In the genomic region with DNA sequence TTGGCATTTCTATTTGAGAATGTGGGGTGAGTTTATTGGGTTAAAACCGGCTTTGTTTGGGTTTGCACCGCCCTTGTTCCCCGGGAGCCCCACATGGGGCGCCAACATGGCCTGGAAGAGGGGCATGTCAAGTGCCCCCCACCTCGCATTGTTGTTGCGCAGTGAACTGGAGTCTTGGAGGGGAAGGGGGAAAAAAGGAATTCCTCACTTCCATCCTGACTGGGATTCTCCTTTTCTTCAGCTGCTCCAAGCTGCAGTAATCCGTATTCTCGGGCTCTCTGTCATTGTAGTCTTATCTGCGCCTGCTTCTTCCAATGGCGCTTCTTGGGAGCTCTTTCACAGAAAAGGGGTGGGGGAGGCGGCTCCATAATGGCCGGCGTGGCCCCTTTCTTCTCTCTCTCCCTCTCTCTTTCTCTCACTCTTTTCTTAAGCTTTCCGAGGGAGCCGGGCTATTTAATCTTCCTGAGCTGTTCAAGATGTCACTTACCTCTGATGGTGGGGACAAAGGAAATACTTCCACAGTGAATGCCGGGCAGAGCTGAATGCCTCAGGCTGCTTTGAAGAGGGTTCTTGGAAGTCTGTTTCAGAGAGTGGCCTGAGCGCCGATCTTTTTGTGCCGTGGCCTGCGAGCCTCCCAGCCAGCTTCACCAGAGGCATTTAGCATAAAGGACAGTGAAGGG, we compare ENCODE assay signal across 14 mouse cellular contexts.
DNase-seq lines count a peak whose midpoint lies in the region; ATAC-seq and TF ChIP-seq lines count a peak whose summit lies in the region.
"Had no signal": no experiment of that assay in that cellular context is flagged by ENCODE, and none has a peak within 500 bp of the region (broad histone marks: within the 10 kb centered on the region; RNA-seq: fewer than 3 reads in every experiment).

No protein-coding gene starts in this region.

- TF ChIP-seq CTCF in left cerebral cortex, adult 2 months (IDR thresholded peaks at IDR 0.05), result no peak

- DNase-seq in embryo, embryonic 10 days (ENCODE audit: low spot score), result peak; percentile 77
- DNase-seq in neural tube, embryonic 11.5 days (ENCODE audit: low spot score), result peak; percentile 74
- no peak for DNase-seq in cerebellum, postnatal 36 days
- no peak for DNase-seq in left cerebral cortex, adult 2 months (ENCODE audit: extremely low spot score in 1 of 2, low spot score in 2 of 2)
- no peak for DNase-seq in gastrocnemius, postnatal 36 days
- DNase-seq: adrenal gland, postnatal 36 days; cerebellum, adult 11-12 months; kidney, postnatal 10 days; layer of hippocampus, postnatal 36 days had no signal

- ATAC-seq in forebrain, embryonic 12.5 days (ENCODE audit: low FRiP score), result peak; percentile 75
- ATAC-seq in hindbrain, embryonic 16.5 days, result peak; percentile 61
- peak; percentile 62 for ATAC-seq in neural tube, embryonic 11.5 days (ENCODE audit: insufficient read depth, low FRiP score, low TSS enrichment)
- ATAC-seq in monocyte, adult 5-6 weeks (replicated peaks; ENCODE audit: insufficient number of reproducible peaks, low FRiP score, low TSS enrichment, poor library complexity, severe bottlenecking), result no peak

- H3K27me3 ChIP-seq in forebrain, embryonic 12.5 days, result peaks cover 20% of the 10 kb centered on the region; the same call in 1 of the 2 replicates
- H3K27me3 ChIP-seq in hindbrain, embryonic 16.5 days (replicated peaks; ENCODE audit: control insufficient read depth, insufficient read depth, low read length), result no peaks in the 10 kb centered on the region
- H3K27me3 ChIP-seq in neural tube, embryonic 11.5 days (ENCODE audit: control insufficient read depth, insufficient read depth, low read length), result no peaks in the 10 kb centered on the region

- H3K36me3 ChIP-seq in forebrain, embryonic 12.5 days (replicated peaks), result no peaks in the 10 kb centered on the region
- no peaks in the 10 kb centered on the region for H3K36me3 ChIP-seq in hindbrain, embryonic 16.5 days (ENCODE audit: control insufficient read depth, insufficient read depth, low read length)
- H3K36me3 ChIP-seq in neural tube, embryonic 11.5 days (ENCODE audit: control insufficient read depth, insufficient read depth, low read length), result no peaks in the 10 kb centered on the region
- H3K36me3 ChIP-seq: embryonic facial prominence, embryonic 13.5 days; limb, embryonic 15.5 days had no signal

- peak overlapping the region; percentile 36; the same call in 1 of the 2 replicates for H3K9ac ChIP-seq in forebrain, embryonic 12.5 days
- peak overlapping the region; percentile 41 for H3K9ac ChIP-seq in hindbrain, embryonic 16.5 days (ENCODE audit: low read depth, low read length)
- H3K9ac ChIP-seq in neural tube, embryonic 11.5 days (ENCODE audit: low read length), result peak overlapping the region; percentile 47
- H3K9ac ChIP-seq: embryonic facial prominence, embryonic 13.5 days; limb, embryonic 15.5 days had no signal

- H3K4me3 ChIP-seq in forebrain, embryonic 12.5 days (replicated peaks), result no peak overlapping the region
- peak overlapping the region; percentile 11 for H3K4me3 ChIP-seq in hindbrain, embryonic 16.5 days (ENCODE audit: low read length)
- no peak overlapping the region for H3K4me3 ChIP-seq in neural tube, embryonic 11.5 days (ENCODE audit: low read depth, low read length)
- H3K4me3 ChIP-seq in left cerebral cortex, adult 2 months, result no peak overlapping the region
- H3K4me3 ChIP-seq: embryonic facial prominence, embryonic 13.5 days; limb, embryonic 15.5 days had no signal

- H3K27ac ChIP-seq in forebrain, embryonic 12.5 days, result peak overlapping the region; percentile 83
- no peak overlapping the region for H3K27ac ChIP-seq in hindbrain, embryonic 16.5 days (ENCODE audit: low read depth, low read length)
- H3K27ac ChIP-seq in neural tube, embryonic 11.5 days (ENCODE audit: low read depth, low read length), result peak overlapping the region; percentile 84
- no peak overlapping the region for H3K27ac ChIP-seq in left cerebral cortex, adult 2 months
- H3K27ac ChIP-seq: embryonic facial prominence, embryonic 13.5 days; limb, embryonic 15.5 days had no signal

- intact Hi-C loops in left cerebral cortex, adult 2 months (cut with DNase I), result no loop called here
- intact Hi-C loops in gastrocnemius, postnatal 36 days (cut with DNase I), result loop anchor here (5.0 kb wide), 1 partner anchor 66 kb away; no protein-coding TSS in a partner anchor

- WGBS in forebrain, embryonic 12.5 days, result 6% methylated on average over 20 of the region's 20 CpGs
- 20% methylated on average over 20 of the region's 20 CpGs for WGBS in hindbrain, embryonic 16.5 days
- 33% methylated on average over 20 of the region's 20 CpGs for WGBS in neural tube, embryonic 11.5 days

- H3K4me2 ChIP-seq in forebrain, embryonic 12.5 days, result peak overlapping the region; percentile 37
- peak overlapping the region; percentile 41 for H3K4me2 ChIP-seq in hindbrain, embryonic 16.5 days (ENCODE audit: low read length)
- peak overlapping the region; percentile 29 for H3K4me2 ChIP-seq in neural tube, embryonic 11.5 days (ENCODE audit: low read depth)
- H3K4me2 ChIP-seq: embryonic facial prominence, embryonic 13.5 days; limb, embryonic 15.5 days had no signal

- H3K9me3 ChIP-seq in forebrain, embryonic 12.5 days, result no peaks in the 10 kb centered on the region
- H3K9me3 ChIP-seq in hindbrain, embryonic 16.5 days (ENCODE audit: control insufficient read depth, low read length), result no peaks in the 10 kb centered on the region
- H3K9me3 ChIP-seq in neural tube, embryonic 11.5 days (ENCODE audit: control insufficient read depth, low read length), result no peaks in the 10 kb centered on the region
- H3K9me3 ChIP-seq: embryonic facial prominence, embryonic 13.5 days; limb, embryonic 15.5 days had no signal

- peaks cover 47% of the 10 kb centered on the region for H3K4me1 ChIP-seq in forebrain, embryonic 12.5 days
- H3K4me1 ChIP-seq in hindbrain, embryonic 16.5 days (ENCODE audit: control insufficient read depth, insufficient read depth, low read depth, low read length), result peaks cover 18% of the 10 kb centered on the region
- peaks cover 9% of the 10 kb centered on the region for H3K4me1 ChIP-seq in neural tube, embryonic 11.5 days (ENCODE audit: control insufficient read depth, insufficient read depth, low read length)

Comparison
In these comparisons a context has a peak if more than half of its experiments do, and no peak if none do; other contexts are left out.
1. DNase-seq: peak in embryo, embryonic 10 days (single experiment) and neural tube, embryonic 11.5 days (single experiment); none in cerebellum, postnatal 36 days (0 of 2), left cerebral cortex, adult 2 months (0 of 2) and gastrocnemius, postnatal 36 days (0 of 2).
2. H3K27ac ChIP-seq: peak in forebrain, embryonic 12.5 days (single experiment) and neural tube, embryonic 11.5 days (single experiment); none in hindbrain, embryonic 16.5 days (single experiment) and left cerebral cortex, adult 2 months (single experiment).
3. Peak in every context shown above with its lines, with median percentiles within 50 percentile points of each other: H3K4me2 ChIP-seq and H3K9ac ChIP-seq.